Mouse (Mus musculus) C2C12 (cell line): Measurements from ENCODE around the gene Tmem106b.

Experiments
- CTCF ChIP-seq: IDR thresholded peaks from one replicate; pipeline ENCODE4 v1.5.1; 2011; ENCODE audit not compliant: control insufficient read depth, insufficient read depth, insufficient read length
- MYOD1 ChIP-seq: IDR thresholded peaks from one replicate; pipeline ENCODE4 v1.6.1; 2011; ENCODE audit warnings: low read depth; ENCODE audit not compliant: control insufficient read depth, insufficient read length

DNA sequence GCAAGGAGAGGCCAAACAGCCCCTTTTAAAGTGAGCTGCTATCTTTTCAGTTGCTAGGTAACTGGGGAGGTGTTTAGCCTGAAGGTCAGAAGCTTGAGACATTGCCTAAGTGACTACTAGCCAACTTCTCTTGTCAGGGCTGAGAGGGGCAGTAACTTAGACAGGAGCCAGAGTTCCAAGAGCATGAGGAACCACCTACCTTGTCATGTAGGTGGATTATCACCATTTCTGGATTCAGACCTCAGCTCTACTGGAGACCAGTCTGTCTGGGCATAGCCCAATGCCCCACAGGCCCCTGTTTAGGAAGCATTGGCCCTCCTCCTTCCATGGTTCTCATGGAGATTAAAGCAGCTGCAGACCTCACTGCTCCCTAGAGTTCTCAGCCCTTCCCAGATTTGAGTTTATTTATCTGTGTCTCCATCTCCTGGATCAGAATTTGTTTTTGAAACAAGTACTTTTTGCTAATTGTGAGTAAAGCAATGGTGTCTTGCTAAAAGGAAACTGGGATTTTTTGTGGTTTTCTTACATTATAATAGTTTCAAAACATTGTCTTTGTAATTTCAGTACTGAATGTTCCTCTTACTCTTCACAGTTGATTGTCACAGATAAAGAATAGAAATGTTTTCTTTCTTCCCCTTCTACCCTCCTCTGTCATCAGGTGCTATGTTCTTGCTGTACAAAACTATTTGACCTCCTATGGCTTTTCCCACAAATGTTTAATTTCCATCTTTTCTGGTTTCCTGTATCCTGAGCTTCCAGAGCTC, 8.1 kb upstream of the Tmem106b start:
- no peak for TF ChIP-seq CTCF
- no peak for TF ChIP-seq MYOD1
